Mouse (Mus musculus) kidney, adult 2 months (tissue): ENCODE measurements at regions not wholly inside any gene's neighbourhood (a gene's known extent, or its start where the extent isn't known, plus 50 kb on each side); places are given as distances from the start of the nearest gene placed in this dataset.

Experiments used
- CTCF ChIP-seq: fragments of 200-500 bp; conservative IDR thresholded peaks from 2 replicates; pipeline ENCODE4 v1.5.1; 2011; ENCODE audit warnings: low read depth, mild to moderate bottlenecking, control low read depth, low read length, moderate library complexity, mixed read lengths; ENCODE audit not compliant: insufficient read depth, insufficient read length
- POLR2A ChIP-seq: fragments of 200-500 bp; IDR thresholded peaks from one replicate; pipeline ENCODE4 v1.6.1; 2011; ENCODE audit warnings: low read depth, low read length, control low read depth

DNA sequence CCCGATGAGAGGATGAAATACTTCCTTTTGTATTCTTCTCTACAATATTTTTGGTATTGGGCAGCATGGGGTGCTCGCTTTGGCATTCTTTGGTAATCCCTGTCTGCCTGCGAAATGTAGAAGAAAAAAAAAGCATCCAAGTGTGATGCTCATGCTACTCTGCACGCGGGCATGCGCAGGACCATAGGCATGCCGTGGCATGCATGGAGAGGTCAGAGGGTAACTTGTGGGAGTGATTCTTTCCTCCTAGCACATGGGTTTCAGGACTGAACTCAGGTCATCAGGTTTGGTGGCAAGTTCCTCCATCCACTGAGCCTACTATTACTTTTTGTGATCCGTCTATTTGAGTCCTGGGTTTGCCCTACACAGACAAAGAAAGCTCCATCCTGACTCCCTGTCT is 74.3 kb downstream of the Gm525 start:
- TF ChIP-seq CTCF, result no peak
- TF ChIP-seq POLR2A, result no peak
